Mouse (Mus musculus) T-helper 17 cell (primary cell): Measurements from ENCODE around the gene Olfr1393.

ENCODE experiments used
- in situ Hi-C, 2 experiments: fragments of 300-600 bp; cut with MboI, MseI; formaldehyde crosslinking; loops; 1 replicate in 1 of 2; 2 replicates in 1 of 2; pipeline ENCODE4 v1.15.1; 2025; ENCODE audit warnings: high pct_unique_total_duplicates in 2 of 2

Gene Olfr1393

DNA sequence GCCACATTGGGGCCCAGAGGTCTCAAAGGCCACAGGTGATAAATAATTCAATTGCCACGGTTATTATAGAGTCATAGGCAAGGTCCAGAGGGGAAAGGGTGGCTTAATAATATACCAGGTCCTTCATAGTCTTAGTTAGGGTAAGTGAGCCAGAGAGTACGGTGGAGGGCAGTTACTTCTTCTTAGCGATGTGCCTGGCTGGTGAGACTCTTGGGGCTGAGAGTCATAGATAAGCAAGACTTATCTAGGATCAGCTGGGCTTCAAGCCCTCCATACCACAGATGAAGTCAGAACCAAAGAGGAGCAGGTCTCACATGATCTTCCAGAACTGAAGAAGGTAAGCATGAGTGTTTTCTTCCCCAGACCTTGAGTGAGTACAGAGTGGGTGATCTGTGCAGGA is at the start of gene Olfr1393:
Gene Olfr1393 (plus strand): TSS at position 83 of the 400 bp plus-strand sequence.
- in situ Hi-C loops, result loop anchor here in 1 of 2 experiments (25.0 kb wide), 1 partner anchor 1159 kb away; the partner anchor contains the start of gene Rufy1

DNA sequence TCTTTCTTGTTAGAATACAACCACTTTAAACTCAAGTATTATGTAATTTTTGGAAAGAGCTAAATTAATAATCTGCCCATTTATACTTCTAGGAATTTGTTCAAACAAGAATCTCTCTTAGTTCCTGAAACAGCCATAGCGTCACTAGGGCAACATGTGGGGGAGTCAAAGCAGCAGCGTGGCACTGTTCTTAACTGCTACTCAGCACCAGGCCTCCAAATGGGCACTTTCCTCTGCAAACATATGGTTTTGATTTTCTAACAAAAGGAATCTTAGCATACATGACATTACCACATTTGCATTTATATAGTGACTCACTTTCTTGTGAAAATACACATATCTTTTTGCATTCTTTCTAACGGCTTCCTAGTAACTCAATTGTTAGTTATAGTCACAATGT is 45.3 kb upstream of the Olfr1393 start:
- in situ Hi-C loops, result no loop called here

DNA sequence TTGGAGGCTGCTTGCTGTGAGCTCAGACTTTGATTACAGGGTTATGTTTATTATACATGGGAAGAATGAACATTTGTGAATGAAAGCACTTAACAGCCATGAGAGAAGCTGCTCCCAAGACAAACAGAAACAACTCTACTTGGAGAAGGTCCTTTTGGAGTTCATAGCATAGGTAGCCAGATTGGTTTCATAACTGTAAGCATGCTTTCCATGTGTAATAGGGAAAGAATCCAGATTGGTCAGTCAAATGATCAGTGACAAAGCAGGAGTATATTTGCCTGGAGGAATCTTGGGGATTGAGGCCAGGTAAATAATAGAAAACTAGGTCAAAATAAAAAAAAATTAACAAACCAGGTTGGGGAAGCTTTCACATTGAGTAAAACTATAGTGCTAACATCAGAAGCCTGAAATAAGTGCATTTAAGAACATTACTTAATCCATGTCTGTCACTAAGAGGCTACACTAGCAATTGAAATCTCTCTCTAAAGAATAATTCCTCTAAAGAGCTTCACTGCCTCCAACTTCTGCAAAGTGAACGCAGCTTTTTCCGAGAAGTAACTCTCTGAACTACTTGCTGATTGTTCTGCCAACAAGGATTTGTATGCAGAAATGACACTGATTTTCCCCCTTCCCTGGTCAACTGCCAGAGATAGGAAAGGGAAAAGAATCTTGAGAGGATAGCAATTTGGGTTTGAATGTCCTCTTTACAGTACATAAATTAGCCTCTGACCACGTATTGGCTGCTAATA is 42.5 kb upstream of the Olfr1393 start:
- in situ Hi-C loops, result no loop called here

DNA sequence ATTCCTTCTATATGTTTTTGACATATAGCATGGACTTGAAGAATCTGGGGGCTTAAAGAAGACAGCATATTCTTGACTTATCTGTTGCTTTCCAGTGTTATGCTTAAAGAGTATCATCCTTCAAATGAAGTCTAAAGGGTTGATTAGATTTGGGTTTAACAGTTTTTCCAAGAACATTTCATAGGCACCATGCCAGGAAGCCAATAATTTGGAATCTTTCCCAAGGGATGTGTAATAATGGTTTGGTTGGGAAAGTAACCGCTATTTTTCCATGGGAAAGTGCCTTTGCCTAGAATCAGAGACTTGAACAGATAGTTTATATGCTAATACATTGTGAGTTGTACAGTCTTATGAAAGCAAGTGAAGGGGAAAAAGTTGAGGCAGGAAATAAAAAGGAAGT is 41.2 kb upstream of the Olfr1393 start:
- in situ Hi-C loops, result no loop called here

DNA sequence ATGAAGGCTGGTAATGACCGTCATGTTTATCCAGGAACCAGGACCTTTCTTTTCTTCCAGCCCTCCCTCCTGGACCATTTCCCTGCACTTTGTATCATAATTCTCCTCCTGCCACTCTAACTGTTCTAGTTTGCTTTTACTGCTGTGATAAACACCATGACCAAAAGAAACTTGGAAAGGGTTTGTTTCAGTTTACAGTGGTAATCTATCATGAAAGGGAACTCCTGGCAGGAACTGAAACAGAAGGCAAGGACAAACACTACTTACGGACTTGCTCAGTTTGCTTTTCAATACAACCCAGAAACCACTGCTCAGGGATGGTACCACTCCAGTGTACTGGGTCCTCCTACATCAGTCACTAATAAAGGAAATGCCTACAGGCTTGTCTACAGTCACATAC is 40.6 kb upstream of the Olfr1393 start:
- in situ Hi-C loops, result no loop called here

DNA sequence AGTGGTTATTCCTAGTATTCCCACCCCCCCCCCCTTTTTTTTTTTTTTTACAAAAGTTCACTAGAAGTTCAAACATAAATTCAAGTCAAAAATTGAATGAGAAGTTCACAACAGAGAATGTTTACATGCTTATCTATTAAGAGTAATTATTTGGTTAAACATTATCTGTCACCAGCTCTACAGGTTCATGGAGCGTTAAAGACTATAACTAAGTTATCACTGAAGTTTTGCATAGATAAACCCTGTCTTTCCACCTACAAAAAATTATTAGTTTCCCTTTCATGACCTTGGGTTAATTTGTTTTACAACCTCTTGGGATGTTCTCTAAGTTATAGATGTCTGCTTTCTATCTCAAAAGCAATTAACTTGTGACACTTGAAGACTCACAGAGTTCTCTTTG is 37.8 kb upstream of the Olfr1393 start:
- in situ Hi-C loops, result no loop called here

DNA sequence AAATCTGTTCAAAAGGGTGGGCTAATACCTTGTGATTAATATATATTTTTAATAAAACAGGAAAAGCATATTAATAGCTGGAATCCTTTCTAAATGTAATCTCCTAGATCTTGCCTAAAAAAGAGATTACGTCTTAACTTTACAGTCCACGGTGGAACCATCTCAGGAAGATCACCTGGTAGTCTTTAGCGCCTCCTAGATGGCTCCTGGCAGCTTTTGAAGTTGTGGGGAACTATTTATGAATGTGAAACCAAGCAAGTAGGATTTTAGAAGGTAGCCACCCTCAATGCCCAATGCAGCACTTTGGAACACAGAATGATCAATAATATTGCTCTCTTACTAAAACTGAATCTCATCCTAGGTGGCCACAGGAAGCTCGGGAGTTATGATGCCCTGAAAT is 37.2 kb upstream of the Olfr1393 start:
- in situ Hi-C loops, result no loop called here

DNA sequence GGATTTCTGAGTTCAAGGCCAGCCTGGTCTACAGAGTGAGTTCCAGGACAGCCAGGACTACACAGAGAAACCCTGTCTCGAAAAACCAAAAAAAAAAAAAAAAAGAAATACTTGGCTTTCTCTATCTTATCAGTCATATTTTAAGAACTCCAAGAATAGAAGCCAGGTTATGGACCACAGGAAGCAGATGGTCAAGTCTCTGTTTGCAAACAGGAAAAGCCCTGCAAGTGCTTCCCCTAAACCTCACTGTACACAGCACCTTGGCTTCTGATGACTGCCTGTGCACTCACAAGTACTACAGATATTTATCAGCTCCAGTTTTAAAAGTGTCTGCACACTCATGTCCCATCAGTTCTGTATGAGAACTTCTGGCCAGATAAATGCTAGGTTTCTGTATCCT is 36.6 kb upstream of the Olfr1393 start:
- in situ Hi-C loops, result no loop called here

DNA sequence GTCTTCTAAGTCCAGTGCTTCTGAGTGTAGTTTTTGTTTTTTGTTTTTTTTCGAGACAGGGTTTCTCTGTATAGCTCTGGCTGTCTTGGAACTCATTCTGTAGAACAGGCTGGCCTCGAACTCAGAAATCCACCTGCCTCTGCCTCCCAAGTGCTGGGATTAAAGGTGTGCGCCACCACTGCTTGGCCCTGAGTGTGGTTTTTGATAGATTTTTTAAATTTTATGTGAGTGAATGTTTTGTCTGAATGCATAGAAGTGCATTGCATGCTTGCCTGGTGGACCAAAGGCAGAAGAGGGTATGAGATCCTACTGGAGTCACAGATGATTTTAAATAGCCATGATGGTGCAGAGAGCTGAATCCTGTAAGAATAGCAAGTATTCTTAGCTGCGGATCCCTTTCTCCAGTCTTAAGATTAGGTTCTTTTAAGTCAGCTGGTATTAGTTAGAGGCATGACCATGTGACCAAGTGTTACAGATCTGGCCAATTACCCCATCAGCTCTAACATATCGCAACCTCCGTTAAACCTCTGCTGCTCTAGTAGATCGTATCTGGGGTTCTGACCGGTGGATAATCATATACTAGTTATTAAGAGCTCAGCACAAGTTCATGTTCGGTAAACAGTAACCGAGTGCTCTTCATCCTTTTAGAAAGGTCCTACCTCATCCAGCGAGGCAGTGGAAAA is 35.0 kb upstream of the Olfr1393 start:
- in situ Hi-C loops, result no loop called here

DNA sequence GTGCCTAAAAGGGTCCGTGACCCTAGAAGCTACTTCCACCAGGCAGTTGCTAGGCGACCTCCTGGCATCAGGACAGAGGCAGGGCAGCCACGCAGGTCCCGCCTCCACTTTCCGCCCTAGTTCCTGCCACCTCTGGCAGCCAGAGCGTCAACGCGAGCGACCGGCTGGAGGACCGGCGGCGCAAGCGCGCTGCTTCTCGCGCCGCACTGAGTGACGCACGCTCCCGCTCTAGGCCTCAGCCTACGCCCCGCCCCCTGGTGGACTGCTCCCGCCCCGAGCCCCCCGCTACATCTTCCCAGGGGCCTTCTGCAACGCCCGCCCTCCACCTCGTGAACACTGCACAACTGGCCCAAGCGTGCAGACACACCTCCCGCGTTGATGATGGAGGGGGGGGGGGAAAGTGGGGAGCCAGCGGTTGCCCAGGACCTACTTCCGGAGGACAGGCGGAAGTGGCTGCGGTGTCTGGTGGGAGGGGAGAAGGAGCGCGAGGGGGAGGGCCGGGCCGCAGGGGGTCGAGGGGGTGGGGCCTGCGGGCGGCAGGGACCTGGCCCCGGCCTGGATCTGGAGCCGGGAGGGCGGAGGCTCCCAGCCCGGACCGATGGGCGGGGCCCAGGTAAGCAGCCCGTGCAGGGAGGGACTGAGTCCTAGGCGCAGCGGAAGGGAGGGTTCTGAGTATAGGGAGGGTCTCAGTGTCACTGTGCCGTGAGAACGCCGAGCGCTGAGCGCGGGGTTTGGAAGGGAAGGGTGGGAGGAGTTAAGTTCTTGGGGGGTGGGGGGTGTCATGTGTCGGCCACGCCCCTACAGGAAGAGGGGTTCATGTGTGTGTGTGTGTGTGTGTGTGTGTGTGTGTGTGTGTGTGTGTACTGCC is 34.1 kb upstream of the Olfr1393 start, which contains the start of gene Mgat1:
Gene Mgat1 (plus strand): TSS at position 465 of the 868 bp plus-strand sequence.
- in situ Hi-C loops, result no loop called here

DNA sequence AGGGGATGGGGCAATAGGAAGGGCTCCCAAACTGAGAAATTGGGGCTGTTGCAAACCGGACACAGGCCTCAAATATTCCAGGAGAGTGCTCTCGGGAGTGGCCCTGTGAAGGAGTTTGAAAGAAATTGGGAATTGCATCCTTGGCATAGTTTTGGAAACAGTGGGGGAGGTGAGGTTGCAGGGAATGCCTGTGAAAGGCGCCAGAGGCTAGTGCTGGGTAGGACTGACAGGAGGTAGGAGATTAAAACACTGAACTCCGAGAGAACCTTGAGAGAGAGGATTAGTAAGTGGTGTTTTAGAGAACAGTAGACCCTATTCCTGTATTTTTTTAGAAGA is 33.5 kb upstream of the Olfr1393 start:
- in situ Hi-C loops, result no loop called here

DNA sequence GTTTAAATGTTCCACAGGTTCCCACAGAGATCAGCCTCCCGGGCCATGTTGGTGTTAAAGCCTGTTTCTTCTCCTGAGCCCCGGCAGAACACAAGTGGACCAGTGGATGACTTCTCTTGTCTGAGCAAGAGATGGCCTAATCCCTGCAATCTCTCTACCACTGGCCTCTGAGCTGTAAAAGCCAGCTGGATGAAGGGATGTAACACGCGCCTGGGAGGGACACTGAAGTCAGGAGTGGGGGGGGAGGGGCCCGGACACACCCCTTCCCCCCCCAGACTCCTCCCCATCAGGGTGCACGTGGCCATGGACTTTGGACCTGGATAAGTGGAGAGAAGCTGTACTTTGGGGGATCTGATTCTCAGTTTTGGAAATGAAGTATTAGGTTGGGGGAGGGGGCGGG is 32.9 kb upstream of the Olfr1393 start:
- in situ Hi-C loops, result loop anchor here (5.0 kb wide), 3 partner anchors 43 to 458 kb away; partner anchors contain the start of genes Olfr1396 (in 1 of the 2) and Zfp62 (in 1 of the 2)

DNA sequence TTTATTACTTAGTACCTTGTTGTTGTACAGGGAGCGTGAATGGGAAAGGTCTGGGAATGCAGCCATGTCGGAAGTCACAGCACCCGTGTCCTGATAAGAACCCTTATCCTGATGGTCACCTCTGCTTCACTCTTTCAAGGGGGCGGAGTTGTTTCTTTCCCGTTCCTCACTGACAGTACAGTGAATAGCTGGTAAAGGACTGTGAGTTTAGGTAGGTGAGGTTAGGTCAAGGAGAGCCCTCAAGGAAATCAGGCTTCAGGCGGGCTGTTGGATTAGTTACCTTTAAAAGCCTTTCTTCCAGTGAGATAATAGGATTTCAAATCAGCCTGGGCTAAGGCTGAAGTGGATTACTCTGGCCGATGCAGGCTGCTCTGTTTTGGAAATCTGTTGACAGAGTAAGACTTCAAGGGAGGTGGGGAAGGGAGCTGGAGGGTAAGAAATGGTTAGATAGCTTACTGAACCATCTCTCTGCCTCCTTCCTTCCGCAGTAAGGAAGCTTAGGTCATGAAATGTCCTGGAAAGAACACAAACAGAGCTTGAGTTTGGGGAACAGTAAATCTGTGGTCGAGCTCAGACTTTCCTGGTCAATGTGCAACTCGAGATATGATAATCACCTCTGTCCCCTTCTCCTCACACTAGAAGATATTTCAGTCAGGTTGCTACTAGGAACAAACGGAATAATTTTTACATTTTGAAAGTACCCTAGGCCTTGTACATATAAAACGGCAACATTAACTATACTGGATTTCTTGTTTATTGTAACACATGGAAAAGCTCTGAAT is 32.3 kb upstream of the Olfr1393 start:
- in situ Hi-C loops, result loop anchor here (5.0 kb wide), 3 partner anchors 44 to 459 kb away; partner anchors contain the start of genes Olfr1396 (in 1 of the 2) and Zfp62 (in 1 of the 2)

DNA sequence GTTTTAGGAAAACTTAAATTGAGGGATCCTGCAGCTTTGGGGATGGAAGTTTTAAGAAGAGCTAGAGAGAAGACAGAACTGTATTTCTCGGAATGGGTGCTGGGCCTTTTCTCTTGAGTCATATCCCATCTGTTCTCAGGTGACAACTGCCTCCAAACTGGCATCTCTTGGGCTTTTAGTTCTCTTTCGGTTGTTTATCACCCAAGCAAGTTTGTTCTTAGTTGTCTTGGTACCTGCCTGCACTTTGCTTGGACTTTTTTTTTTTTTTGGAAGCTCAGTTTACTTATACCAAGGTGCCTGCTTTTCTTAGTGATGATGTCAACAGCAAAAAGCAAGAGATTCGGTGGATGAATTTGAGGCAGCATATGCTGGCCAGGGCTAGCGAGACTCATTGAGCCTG is 31.6 kb upstream of the Olfr1393 start:
- in situ Hi-C loops, result loop anchor here (5.0 kb wide), 3 partner anchors 44 to 459 kb away; partner anchors contain the start of genes Olfr1396 (in 1 of the 2) and Zfp62 (in 1 of the 2)

DNA sequence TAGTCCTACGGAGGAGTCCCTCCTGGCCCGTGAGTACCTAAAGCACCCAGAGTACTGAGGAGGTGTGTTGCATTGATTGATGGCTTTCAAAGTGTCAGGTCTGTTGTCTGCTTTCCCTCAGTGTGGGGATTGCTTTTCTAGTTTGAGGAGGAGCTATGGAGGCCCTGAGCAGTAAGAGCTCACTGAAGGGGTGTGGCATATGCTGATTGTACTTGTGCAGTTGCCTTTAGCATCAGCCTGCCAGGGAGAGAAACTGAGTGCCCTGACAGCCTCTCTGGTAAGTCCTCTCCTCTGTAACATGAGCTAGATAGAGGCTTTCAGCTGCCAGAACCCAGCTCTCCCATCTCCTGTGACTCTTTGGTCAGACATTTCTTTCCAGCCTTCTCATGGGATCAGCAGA is 30.8 kb upstream of the Olfr1393 start:
- in situ Hi-C loops, result loop anchor here (5.0 kb wide), 3 partner anchors 45 to 460 kb away; partner anchors contain the start of genes Olfr1396 (in 1 of the 2) and Zfp62 (in 1 of the 2)

DNA sequence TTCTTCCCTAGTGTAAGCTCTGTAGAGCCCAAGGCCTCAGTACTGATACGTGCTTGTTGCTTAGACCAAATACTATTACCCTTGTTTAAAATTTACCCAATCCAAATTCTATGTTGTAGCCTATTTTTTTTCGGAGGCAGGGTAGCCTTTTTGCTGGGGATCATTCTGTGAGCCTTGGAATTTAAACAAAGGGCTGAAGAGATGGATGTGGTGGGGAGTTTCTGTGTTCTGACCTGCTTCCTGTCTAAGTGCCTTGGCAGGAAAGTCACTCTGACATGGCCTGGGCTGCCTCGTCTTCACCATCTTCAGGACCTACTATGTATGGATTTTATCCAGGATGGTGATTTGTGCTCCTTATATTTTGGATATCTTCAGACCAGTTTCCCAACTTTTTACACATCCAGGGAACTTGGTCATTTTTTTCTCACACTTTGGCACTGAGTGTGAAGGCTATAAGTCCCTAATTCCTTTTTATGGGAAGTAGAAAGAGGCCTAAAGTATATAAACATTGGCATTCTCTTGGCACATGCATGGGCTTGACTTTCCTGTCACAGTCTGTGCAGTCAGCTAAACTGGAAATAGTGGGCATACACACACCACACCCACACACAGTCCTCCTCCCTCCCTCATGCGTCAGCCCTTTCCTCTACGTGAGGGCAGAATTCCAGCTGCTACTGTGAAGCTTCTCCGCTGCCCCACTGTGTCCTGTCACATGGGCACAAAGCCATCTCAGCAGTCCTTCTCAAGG is 29.7 kb upstream of the Olfr1393 start:
- in situ Hi-C loops, result loop anchor here (5.0 kb wide), 3 partner anchors 46 to 461 kb away; partner anchors contain the start of genes Olfr1396 (in 1 of the 2) and Zfp62 (in 1 of the 2)

DNA sequence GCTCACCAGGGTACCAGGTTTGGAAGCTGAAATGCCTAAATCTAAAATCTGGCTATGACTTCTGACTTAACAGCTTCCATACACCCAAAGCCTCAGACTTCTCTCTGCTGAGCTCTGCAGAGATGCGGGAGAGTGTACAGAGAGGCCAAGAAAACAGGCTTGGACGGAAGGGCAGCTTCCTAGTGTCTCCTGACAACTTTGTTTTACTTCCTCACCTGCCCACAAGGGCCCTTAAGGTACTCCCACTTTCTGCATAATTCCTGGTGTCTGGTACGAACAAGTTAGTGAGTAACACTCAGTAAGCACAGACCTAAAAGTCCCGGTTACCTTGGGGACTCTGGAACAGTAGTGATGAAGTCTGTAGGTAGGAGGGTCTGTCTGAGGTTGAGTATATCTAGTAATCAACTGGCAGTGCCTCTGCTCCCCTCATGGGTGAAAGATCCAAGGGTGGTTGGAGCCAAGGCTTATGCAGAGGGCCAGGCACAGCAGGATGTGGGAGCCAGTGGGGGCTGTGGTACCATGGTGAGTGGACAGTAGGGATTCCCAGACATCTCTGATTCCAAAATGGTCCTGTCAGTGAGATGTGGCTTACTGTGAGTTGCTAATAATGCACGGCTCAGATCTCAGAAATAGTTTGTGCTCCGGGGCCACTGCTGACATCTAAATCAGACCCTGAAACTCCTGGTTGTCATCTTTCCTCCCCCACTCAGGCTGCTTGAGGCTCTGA is 29.0 kb upstream of the Olfr1393 start:
- in situ Hi-C loops, result loop anchor here (5.0 kb wide), 3 partner anchors 47 to 462 kb away; partner anchors contain the start of genes Olfr1396 (in 1 of the 2) and Zfp62 (in 1 of the 2)

DNA sequence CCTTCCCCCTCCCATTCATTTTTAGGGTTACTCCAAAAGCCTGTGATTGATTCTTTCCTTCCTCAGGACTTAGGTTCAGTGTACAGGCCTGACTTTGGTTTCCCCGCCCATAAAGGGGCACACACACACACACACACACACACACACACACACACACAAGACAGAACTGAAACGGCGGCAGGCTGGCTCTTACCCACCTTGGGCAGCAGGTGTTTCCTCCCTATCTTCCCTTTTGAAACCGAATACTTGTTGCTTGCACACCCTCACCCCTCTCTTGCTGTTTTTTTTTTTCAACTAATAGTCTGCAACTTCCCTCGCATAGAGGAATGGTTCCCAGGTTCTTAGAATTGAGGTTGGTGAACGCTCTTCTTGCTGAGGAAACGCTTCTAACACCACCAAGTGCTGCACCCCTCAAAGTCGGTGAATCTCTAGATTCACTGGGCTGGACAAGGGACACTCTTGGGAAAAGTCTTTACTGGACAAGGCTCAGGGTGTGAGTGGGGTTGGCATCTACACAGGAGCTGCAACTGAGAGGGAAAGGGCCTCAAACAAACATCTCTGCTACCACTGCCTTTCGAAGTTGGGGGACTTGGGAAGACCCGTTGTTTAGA is 28.2 kb upstream of the Olfr1393 start:
- in situ Hi-C loops, result loop anchor here (5.0 kb wide), 3 partner anchors 48 to 463 kb away; partner anchors contain the start of genes Olfr1396 (in 1 of the 2) and Zfp62 (in 1 of the 2)
